Mouse (Mus musculus): ENCODE data around the gene Ucn.
A peak's percentile ranks its signal among the peaks of the same experiment; 100 is the strongest.

The Ucn gene

DNA sequence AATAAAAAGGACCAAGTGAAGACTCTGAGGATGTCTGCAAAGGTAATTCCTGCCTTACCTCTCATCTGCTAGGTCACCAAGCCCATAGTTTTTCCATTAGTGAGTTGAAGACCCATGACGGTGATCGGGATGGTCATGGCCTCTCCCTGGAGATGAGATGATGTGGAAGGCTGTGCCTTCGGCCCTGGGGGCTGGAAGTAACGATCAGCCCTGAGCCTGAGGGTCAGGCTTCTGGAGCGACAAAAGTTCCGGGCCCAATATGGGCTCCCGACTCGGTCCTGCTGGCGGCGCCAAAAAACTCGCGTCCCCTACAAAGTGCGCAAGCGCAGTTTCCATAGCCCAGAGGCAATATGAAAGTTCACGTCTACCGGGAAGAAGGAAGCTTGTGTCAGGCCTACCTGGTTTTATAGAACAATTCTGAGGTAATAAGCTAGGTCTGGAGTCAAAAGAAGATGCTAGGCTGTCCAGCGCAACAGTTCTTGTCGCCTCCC lies 30.6 kb downstream of the Ucn start, which contains the start of gene Slc30a3:
Gene Slc30a3, minus strand, starts transcription at position 238 of the 491 bp plus-strand sequence.
- DNase-seq (ENCODE audit: low read depth, low spot score) = no peak

DNA sequence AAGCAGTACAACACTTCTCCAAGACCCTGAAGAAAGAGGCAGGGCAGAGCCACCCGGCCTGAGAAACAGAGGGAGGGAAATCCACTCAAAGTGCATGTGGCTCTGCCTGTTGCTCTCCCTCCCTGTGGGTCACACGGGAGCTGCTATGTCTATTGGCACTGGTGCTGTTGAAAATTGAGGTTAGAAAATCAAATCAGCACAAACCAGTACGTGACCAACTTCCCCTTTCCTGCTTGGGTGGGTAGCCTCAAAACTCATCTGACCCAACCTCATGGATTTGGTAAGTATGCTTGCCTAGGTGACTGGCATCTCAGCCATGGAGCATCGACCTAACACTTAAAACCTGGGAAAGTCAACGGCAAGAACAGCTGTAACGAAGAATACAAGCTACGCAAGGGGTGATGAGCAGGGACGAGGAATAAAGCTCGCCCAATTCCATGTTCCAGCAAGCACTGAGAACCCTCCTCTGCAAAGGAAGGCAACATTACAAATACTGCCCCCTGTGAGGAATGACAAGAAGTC lies 32.8 kb downstream of the Ucn start, which contains the start of gene Dnajc5g:
Gene Dnajc5g, plus strand, starts transcription at position 472 of the 522 bp plus-strand sequence.
- no peak for DNase-seq (ENCODE audit: low read depth, low spot score)

DNA sequence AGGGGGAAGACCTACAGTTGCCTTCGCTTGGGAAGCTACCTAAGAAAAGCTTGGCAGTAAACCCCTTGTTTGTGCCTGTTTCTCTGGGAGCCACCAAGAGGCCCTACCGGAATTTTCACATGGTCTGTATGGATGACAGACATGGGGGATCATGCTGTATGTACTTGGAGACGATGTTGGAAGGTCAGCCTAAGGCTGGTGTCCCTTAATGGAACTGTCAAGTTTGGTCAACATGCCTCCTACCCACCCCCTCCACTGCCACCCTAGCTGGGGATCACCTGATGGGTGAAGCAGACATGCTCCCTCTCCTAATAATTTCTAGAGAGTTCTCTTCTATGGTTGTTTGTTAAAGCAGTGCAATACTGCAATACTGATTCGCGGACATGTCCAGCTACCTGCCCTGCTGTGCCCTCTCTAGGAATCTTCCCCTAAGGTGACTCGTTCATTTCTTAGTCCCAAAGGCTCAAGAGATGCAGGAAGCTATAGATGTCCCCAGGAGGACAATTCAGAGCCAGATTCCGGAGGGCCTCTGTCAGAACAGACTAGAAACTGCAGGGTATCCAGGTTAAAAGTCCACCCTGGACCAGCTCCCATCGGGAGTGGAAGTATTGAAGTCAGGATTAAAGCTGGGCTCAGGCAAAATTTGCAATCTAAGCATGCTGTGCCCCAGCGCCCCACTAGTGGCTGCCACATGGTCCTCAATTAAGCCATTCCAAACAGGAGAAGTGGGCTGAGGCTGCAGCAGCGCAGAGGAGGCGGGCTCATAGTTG lies 42.7 kb downstream of the Ucn start:
- no peak for DNase-seq (ENCODE audit: low read depth, low spot score)

DNA sequence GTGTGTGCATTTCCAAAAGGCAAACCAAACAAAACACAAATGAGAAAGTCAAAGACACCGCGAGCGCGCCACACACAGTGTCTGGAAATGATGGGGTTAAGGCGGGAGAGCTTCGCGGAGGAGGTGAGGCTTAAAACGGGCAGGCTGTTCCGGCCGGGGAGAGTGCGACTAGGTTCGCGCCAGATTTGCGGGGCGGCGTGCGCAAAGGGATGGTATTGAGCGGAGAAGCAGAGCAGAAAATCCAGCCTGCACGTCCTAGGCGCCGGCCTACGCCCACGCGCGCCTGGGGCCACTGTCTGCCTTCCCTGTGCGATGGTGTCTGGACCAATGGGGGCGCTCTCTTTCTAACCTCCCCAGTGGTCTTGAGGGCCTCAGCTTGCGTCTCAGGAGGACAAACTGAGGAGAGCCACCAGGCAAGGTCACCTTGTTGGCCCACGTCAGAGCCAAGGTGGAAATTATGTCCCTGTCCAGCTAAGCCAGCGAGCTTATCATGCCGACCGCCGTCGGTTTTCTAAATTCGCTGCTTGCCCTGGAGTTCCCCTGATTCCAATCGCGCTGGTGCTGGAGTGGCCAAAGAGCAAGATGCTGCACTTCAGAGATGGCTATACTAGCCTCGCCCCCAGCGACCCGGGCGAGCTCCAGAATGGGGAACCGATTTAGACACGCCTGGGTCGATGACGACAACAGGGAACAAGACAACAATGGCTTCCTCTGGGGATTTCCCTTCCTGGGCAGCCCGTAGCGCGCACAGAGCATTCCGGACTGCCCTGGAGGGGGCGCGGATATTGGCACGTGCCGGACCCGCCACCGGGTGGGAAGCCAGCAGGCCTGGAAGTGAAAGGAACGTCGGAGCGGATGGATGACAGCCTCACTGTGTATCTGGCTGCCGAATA lies 43.6 kb downstream of the Ucn start:
- DNase-seq (ENCODE audit: low read depth, low spot score) = peak; percentile 76

DNA sequence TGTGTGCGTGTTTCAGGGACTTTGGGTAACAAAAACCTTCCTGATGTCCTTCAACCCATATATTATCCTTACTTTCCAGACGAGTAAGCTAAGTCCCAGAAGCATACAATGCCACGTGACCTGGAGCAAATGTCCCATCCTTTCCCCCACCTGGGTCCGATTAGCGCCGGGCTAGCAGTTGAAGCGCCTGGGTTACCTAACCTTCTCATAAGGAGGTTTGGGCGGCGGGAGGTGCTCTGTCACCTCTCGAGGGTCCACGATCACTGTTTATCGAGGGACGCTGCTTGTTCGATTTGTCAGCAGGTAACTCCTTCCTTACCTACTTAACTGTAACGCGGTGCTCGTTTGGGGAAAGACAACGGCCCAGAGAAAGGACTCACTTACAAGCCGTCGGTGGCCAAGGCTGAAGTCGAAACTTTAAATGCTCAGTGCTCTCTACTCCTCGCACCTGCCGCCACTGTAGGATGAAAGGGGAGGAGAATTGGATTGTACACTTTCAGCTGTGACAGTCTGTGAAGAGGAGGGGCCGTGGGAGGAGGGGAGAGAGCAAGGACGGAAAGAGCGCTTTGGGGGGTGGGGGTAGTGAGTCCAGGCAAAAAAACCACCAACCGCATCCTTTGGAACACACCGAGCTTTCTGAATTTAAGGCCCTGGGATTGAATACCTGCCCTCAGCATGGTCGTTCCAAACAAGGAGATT lies 44.4 kb downstream of the Ucn start:
- DNase-seq (ENCODE audit: low read depth, low spot score) = no peak

DNA sequence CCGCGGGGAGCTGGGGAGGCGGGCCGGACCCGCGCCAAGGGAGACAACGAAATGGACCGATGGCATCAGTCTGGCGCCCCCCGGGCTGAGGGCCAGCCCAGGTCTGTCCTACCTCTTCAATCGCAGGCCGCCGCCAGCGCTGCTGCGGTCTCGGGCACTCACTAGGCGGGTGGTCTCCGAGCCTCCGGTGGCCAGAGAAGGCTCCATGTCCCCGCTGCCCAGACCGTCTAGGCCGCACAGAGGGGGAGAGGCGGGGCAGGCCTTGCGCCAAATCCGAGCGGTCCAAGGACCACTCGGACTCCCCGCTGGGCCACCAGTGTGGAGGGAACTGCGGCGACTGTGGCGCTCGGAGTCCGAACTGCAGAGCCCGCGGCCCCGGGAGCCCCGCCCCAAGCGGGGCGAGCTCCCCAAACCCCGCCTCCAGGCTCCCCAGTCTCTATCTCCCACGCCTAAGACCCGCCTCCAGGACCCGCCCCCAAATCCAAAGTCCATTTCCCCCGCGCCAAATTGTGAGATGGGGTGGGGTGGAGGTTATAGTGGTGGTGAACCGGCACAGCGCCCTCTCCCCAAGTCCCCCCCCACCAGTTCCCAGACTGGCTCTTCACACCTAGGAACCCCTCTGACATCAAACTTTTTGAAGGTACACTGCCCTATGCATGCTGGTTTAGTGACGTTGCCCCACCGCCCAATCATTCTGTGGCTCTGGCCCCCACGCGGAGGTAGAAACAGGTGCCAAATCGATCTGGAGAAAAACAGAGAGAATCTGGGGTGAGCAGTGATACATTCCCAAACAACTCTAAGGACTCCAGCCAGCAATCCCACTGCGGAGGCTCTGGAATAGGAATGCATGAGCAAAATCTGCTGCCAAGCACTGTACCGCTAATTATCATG lies 45.2 kb downstream of the Ucn start:
- DNase-seq (ENCODE audit: low read depth, low spot score) = peak; percentile 57

DNA sequence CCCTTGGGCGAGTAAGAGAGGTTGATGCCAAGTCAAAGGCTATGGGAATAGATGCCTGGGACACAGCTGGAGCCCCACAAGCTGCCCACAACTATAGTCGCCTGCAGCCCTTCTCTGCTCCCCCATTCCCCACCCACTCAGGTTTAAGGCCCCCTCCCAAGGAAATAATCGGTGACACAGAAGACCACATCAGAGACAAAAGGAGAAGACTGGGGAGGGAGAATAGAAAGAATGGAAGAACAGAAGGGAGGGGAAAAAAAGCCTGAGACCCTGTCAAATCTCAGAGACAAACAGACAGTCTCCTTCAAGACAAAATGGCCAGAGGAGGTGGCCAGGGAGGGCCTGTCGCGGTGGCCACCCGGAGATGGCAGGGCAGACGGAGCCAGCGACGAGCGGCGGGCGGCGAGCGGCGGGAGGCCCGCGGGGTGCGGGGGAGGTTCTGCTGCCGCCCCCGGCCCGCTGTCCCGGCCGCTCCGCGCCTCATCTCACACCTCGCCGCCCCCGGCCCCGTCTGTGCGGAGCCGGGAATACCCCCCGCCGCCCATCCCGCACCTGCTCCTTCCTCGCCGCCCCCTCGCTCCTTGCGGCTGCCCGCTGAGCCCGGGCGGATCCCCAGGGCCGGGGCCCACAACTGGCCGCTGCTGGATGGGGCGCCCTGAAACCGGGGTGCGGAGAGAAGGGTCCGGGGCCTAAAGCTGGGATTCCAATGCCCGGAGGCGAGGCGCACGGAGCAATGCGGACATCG lies 46.2 kb downstream of the Ucn start:
- DNase-seq (ENCODE audit: low read depth, low spot score) = no peak
